Mouse (Mus musculus): Measurements from ENCODE around the gene Bap1. TPM values are rescaled to one million over a fixed set of nuclear protein-coding genes. Genes with fewer than 3 reads are reported as not detected.
A peak's percentile ranks its signal among the peaks of the same experiment; 100 is the strongest.

Bap1 gene
- polyA plus RNA-seq, 1 experiment: 42.2 TPM

- Histone ChIP-seq H3K4me3 (ENCODE audit: low read depth, low read length) (peak overlapping the region; percentile 50), H3K27ac (ENCODE audit: insufficient read depth, low read length) (no peak overlapping the region), H3K9ac (ENCODE audit: low read depth, poor library complexity, severe bottlenecking) (peak overlapping the region; percentile 1; the same call in 1 of the 2 replicates), H3K9me3 (replicated peaks; ENCODE audit: control insufficient read depth, insufficient read depth, low read length, poor library complexity, severe bottlenecking) (no peaks in the 10 kb centered on the region), H3K36me3 (ENCODE audit: control insufficient read depth, insufficient read depth, low read length, poor library complexity, severe bottlenecking) (no peaks in the 10 kb centered on the region), H3K27me3 (ENCODE audit: control insufficient read depth, insufficient read depth, low read length, poor library complexity, severe bottlenecking) (no peaks in the 10 kb centered on the region), H3K4me1 (ENCODE audit: control insufficient read depth, insufficient read depth, low read length) (no peaks in the 10 kb centered on the region)
- no peak for TF ChIP-seq CTCF (IDR thresholded peaks at IDR 0.05; ENCODE audit: low read depth, low read length)
- peak; percentile 26 for TF ChIP-seq POLR2A (IDR thresholded peaks at IDR 0.05; ENCODE audit: insufficient read depth, low read length)
- TF ChIP-seq EP300 (IDR thresholded peaks at IDR 0.05; ENCODE audit: insufficient read depth, low read depth, low read length): 0 out of 2 replicates have a peak, but pooled peaks have one; percentile 36
Observed at GRCm38 (mm10) chr14:31269456-31270100, 18.3 kb downstream of the Bap1 start.

DNA sequence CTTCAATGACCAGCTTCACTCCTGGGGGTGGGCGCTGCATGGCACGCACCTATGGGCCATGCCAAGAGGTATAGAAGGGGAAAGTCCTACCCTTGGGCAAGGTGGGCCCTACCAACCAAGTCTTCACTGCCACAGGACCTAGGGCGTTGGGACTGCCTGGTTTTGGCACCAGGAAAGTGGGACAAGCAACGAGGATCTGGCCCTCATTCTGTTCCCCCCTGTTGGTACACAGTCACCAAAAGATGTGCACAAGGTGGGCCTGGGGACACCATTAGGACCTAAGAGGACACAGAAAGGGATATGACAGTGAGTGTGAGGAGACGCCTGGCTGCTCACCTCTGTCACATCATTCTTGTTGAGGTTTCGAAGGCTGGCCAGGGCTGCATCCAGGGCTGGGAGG lies 19.9 kb downstream of the Bap1 start:
- no peak for TF ChIP-seq EP300 (IDR thresholded peaks at IDR 0.05; ENCODE audit: insufficient read depth, low read depth, low read length)
- TF ChIP-seq CTCF (IDR thresholded peaks at IDR 0.05; ENCODE audit: low read depth, low read length): no peak
- no peak for TF ChIP-seq POLR2A (IDR thresholded peaks at IDR 0.05; ENCODE audit: insufficient read depth, low read length)
- H3K27ac ChIP-seq (ENCODE audit: insufficient read depth, low read length): no peak overlapping the region

DNA sequence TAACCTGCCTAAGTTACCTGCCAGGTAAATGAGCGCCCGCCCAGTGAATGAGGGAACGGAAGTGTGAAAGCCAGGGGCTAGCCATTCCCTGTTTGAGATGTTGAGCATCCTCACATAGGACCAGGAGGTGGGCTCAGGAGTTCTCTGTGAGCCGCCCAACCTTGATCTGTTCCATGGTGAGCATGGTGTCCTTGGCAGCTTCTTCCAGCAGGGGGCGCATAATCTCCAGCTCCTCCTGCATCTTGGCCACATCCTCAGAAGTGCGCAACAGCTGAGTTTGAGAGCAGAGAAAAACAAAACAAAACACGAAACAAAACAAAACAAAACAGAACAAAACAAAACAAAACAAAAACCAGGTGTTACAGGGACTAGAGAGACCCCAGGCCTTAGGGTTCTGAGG lies 20.9 kb downstream of the Bap1 start:
- H3K27ac ChIP-seq (ENCODE audit: insufficient read depth, low read length): no peak overlapping the region
- no peaks in the 10 kb centered on the region for H3K27me3 ChIP-seq (ENCODE audit: control insufficient read depth, insufficient read depth, low read length, poor library complexity, severe bottlenecking)
- no peaks in the 10 kb centered on the region for H3K4me1 ChIP-seq (ENCODE audit: control insufficient read depth, insufficient read depth, low read length)
- TF ChIP-seq POLR2A (IDR thresholded peaks at IDR 0.05; ENCODE audit: insufficient read depth, low read length) (no peak), CTCF (IDR thresholded peaks at IDR 0.05; ENCODE audit: low read depth, low read length) (peak; percentile 96)
- no peak overlapping the region for H3K9ac ChIP-seq (ENCODE audit: low read depth, poor library complexity, severe bottlenecking)
- no peak overlapping the region for H3K4me3 ChIP-seq (ENCODE audit: low read depth, low read length)
- no peaks in the 10 kb centered on the region for H3K9me3 ChIP-seq (replicated peaks; ENCODE audit: control insufficient read depth, insufficient read depth, low read length, poor library complexity, severe bottlenecking)
- H3K36me3 ChIP-seq (ENCODE audit: control insufficient read depth, insufficient read depth, low read length, poor library complexity, severe bottlenecking): no peaks in the 10 kb centered on the region

More for the DNA sequence above, 19.9 kb downstream of the Bap1 start:
- no peak overlapping the region for H3K9ac ChIP-seq (ENCODE audit: low read depth, poor library complexity, severe bottlenecking)
- H3K4me3 ChIP-seq (ENCODE audit: low read depth, low read length): no peak overlapping the region
- no peaks in the 10 kb centered on the region for H3K4me1 ChIP-seq (ENCODE audit: control insufficient read depth, insufficient read depth, low read length)
- H3K27me3 ChIP-seq (ENCODE audit: control insufficient read depth, insufficient read depth, low read length, poor library complexity, severe bottlenecking): no peaks in the 10 kb centered on the region
- no peaks in the 10 kb centered on the region for H3K9me3 ChIP-seq (replicated peaks; ENCODE audit: control insufficient read depth, insufficient read depth, low read length, poor library complexity, severe bottlenecking)
- H3K36me3 ChIP-seq (ENCODE audit: control insufficient read depth, insufficient read depth, low read length, poor library complexity, severe bottlenecking): no peaks in the 10 kb centered on the region

- no peaks in the 10 kb centered on the region for H3K4me1 ChIP-seq (ENCODE audit: control insufficient read depth, insufficient read depth, low read length)
- H3K36me3 ChIP-seq (ENCODE audit: control insufficient read depth, insufficient read depth, low read length, poor library complexity, severe bottlenecking): no peaks in the 10 kb centered on the region
- H3K4me3 ChIP-seq (ENCODE audit: low read depth, low read length): no peak overlapping the region
- TF ChIP-seq POLR2A (IDR thresholded peaks at IDR 0.05; ENCODE audit: insufficient read depth, low read length) (no peak), CTCF (IDR thresholded peaks at IDR 0.05; ENCODE audit: low read depth, low read length) (no peak), EP300 (IDR thresholded peaks at IDR 0.05; ENCODE audit: insufficient read depth, low read depth, low read length) (no peak)
- H3K27me3 ChIP-seq (ENCODE audit: control insufficient read depth, insufficient read depth, low read length, poor library complexity, severe bottlenecking): no peaks in the 10 kb centered on the region
- no peak overlapping the region for H3K27ac ChIP-seq (ENCODE audit: insufficient read depth, low read length)
- H3K9ac ChIP-seq (ENCODE audit: low read depth, poor library complexity, severe bottlenecking): no peak overlapping the region
- H3K9me3 ChIP-seq (replicated peaks; ENCODE audit: control insufficient read depth, insufficient read depth, low read length, poor library complexity, severe bottlenecking): no peaks in the 10 kb centered on the region
Observed at GRCm38 (mm10) chr14:31285728-31286127, 34.5 kb downstream of the Bap1 start.

Other genes with a start within 250 kb of the Bap1 start
- gene Spcs1, start 249.8 kb upstream of the Bap1 start, polyA plus RNA-seq (2011; ENCODE audit: insufficient read depth, insufficient read length, low read depth, missing spikeins): 126 and 132 TPM in 2 replicates
- gene Pbrm1, start 232.3 kb upstream of the Bap1 start, polyA plus RNA-seq (2011; ENCODE audit: insufficient read depth, insufficient read length, low read depth, missing spikeins): 84.5 and 86.9 TPM in 2 replicates
- 380 and 391 TPM in 2 replicates for gene Gnl3, start 232.3 kb upstream of the Bap1 start, polyA plus RNA-seq (2011; ENCODE audit: insufficient read depth, insufficient read length, low read depth, missing spikeins)
- 17.1 and 17.2 TPM in 2 replicates for gene Smim4, start 122.5 kb upstream of the Bap1 start, polyA plus RNA-seq (2011; ENCODE audit: insufficient read depth, insufficient read length, low read depth, missing spikeins)
- gene Nt5dc2, start 120.4 kb upstream of the Bap1 start, polyA plus RNA-seq (2011; ENCODE audit: insufficient read depth, insufficient read length, low read depth, missing spikeins): 141 and 173 TPM in 2 replicates
- 0.57 and 0.72 TPM in 2 replicates for gene Stab1, start 82.8 kb upstream of the Bap1 start, polyA plus RNA-seq (2011; ENCODE audit: insufficient read depth, insufficient read length, low read depth, missing spikeins)
- gene Tnnc1, start 43.1 kb upstream of the Bap1 start, polyA plus RNA-seq (2011; ENCODE audit: insufficient read depth, insufficient read length, low read depth, missing spikeins): 7.6 and 9.5 TPM in 2 replicates
- 335 and 342 TPM in 2 replicates for gene Nisch, start 34.5 kb upstream of the Bap1 start, polyA plus RNA-seq (2011; ENCODE audit: insufficient read depth, insufficient read length, low read depth, missing spikeins)
- not detected in 2 replicates for gene Sema3g, start 33.6 kb upstream of the Bap1 start, polyA plus RNA-seq (2011; ENCODE audit: insufficient read depth, insufficient read length, low read depth, missing spikeins)
- 14.0 and 15.3 TPM in 2 replicates for gene Phf7, start 133 bp upstream of the Bap1 start, polyA plus RNA-seq (2011; ENCODE audit: insufficient read depth, insufficient read length, low read depth, missing spikeins)
- 2.9 and 3.0 TPM in 2 replicates for gene Dnah1, start 72.4 kb downstream of the Bap1 start, polyA plus RNA-seq (2011; ENCODE audit: insufficient read depth, insufficient read length, low read depth, missing spikeins)
- 22.8 and 23.2 TPM in 2 replicates for gene Capn7, start 85.2 kb downstream of the Bap1 start, polyA plus RNA-seq (2011; ENCODE audit: insufficient read depth, insufficient read length, low read depth, missing spikeins)
- gene Sh3bp5, start 184.6 kb downstream of the Bap1 start, polyA plus RNA-seq (2011; ENCODE audit: insufficient read depth, insufficient read length, low read depth, missing spikeins): 8.6 TPM in 2 replicates
- 42.5 and 46.1 TPM in 2 replicates for gene Eaf1, start 242.9 kb downstream of the Bap1 start, polyA plus RNA-seq (2011; ENCODE audit: insufficient read depth, insufficient read length, low read depth, missing spikeins)
- 82.0 and 93.4 TPM in 2 replicates for gene Mettl6, start 243.6 kb downstream of the Bap1 start, polyA plus RNA-seq (2011; ENCODE audit: insufficient read depth, insufficient read length, low read depth, missing spikeins)

Measured in ES-Bruce4 (cell line).